Mouse (Mus musculus) heart, postnatal 0 days (tissue): Measurements from ENCODE around the gene Recql5.

Source experiments
- CTCF ChIP-seq: IDR thresholded peaks from 2 replicates; pipeline ENCODE4 v1.5.1; 2016; ENCODE audit warnings: antibody characterized with exemption, control low read depth, low read depth
- EP300 ChIP-seq: IDR thresholded peaks from 2 replicates; pipeline ENCODE4 v1.6.1; 2016; ENCODE audit warnings: antibody characterized with exemption, low read depth

DNA sequence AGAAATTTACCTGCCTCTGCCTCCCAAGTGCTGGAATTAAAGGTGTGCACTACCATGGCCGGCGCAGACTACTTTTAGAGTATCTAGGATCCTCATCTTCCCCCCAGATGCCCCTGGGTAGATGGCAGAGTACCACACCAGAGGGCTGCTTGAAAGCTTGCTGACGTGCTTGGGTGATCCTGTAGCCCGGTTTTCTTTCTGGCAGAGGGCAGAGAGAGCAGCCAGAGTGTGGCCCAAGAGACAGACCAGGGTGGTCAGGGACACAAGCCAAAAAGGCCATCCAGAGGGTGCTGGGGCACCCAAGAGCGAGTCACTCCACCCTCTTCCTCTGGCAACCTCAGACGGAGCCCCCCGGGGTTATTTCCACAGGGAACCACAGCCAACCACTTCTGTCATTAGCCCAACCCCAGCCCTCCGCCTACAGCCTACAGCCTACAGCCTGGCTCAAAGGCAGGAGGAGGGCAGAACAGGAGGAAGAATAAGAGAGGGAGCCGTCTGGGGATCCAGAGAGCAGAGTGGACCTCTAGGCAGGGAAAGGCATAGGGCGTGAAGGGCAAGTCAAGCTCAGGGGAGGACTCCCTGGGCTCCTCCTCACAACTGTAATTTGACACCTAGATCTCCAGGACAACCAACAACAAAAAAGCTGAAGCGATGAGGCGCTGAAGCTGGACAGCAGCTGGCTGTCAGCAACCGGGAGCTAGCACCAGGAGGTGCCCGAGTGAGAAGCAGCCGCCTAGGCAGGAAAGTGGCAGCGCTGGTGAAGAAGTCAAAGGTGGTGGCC, 33.6 kb downstream of the Recql5 start, which contains the start of gene Smim5:
- no peak; the same call in 1 of the 2 replicates for TF ChIP-seq EP300
- peak; percentile 24; the same call in 1 of the 2 replicates for TF ChIP-seq CTCF
